ENCODE assay signal across 8 mouse cellular contexts in genomic region chr16:32246952-32247370, GRCm38 (mm10). TPM values are rescaled to one million over a fixed set of nuclear protein-coding genes. Genes with fewer than 3 reads are reported as not detected.
DNase-seq lines count a peak whose midpoint lies in the region; ATAC-seq and TF ChIP-seq lines count a peak whose summit lies in the region.

Gene Fbxo45, minus strand, starts transcription at chr16:32247158.
Gene Wdr53, plus strand, starts transcription at chr16:32247227.

- peak; percentile 80 for TF ChIP-seq EP300 in heart, adult 2 months (IDR thresholded peaks at IDR 0.05; ENCODE audit: insufficient read depth, low read depth, low read length)

- peak within 1 kb of the TSS; percentile 65 for H3K4me2 ChIP-seq in embryonic facial prominence, embryonic 14.5 days (ENCODE audit: low read depth, low read length)
- H3K4me2 ChIP-seq in limb, embryonic 13.5 days (replicated peaks), result peak within 1 kb of the TSS; percentile 74
- peak within 1 kb of the TSS; percentile 84 for H3K4me2 ChIP-seq in midbrain, embryonic 16.5 days (ENCODE audit: low read length)

- H3K9ac ChIP-seq in embryonic facial prominence, embryonic 14.5 days (ENCODE audit: low read depth, low read length), result peak within 1 kb of the TSS; percentile 88
- H3K9ac ChIP-seq in heart, adult 2 months (ENCODE audit: low read depth, low read length), result peak within 1 kb of the TSS; percentile 91
- H3K9ac ChIP-seq in limb, embryonic 13.5 days, result peak within 1 kb of the TSS; percentile 95
- H3K9ac ChIP-seq in midbrain, embryonic 16.5 days (ENCODE audit: low read depth, low read length), result peak within 1 kb of the TSS; percentile 96

- no peak for TF ChIP-seq CTCF in heart, adult 2 months (IDR thresholded peaks at IDR 0.05)

- no peaks in the 10 kb centered on the region for H3K9me3 ChIP-seq in embryonic facial prominence, embryonic 14.5 days (ENCODE audit: control insufficient read depth, low read length)
- no peaks in the 10 kb centered on the region for H3K9me3 ChIP-seq in limb, embryonic 13.5 days
- no peaks in the 10 kb centered on the region for H3K9me3 ChIP-seq in midbrain, embryonic 16.5 days (replicated peaks; ENCODE audit: control insufficient read depth, low read length, poor library complexity, severe bottlenecking)

- H3K36me3 ChIP-seq in embryonic facial prominence, embryonic 14.5 days (ENCODE audit: control insufficient read depth, insufficient read depth, low read length), result peaks cover 3% of the 10 kb centered on the region; the same call in 1 of the 2 replicates
- peaks cover 8% of the 10 kb centered on the region for H3K36me3 ChIP-seq in heart, adult 2 months (ENCODE audit: control insufficient read depth, insufficient read depth, low read length)
- H3K36me3 ChIP-seq in limb, embryonic 13.5 days, result peaks cover 7% of the 10 kb centered on the region; the same call in 1 of the 2 replicates
- H3K36me3 ChIP-seq in midbrain, embryonic 16.5 days (ENCODE audit: control insufficient read depth, insufficient read depth, low read length), result no peaks in the 10 kb centered on the region

- peaks cover 22% of the 10 kb centered on the region for H3K4me1 ChIP-seq in embryonic facial prominence, embryonic 14.5 days (ENCODE audit: control insufficient read depth, insufficient read depth, low read length)
- peaks cover 9% of the 10 kb centered on the region for H3K4me1 ChIP-seq in heart, adult 2 months (ENCODE audit: control insufficient read depth, insufficient read depth, low read length)
- H3K4me1 ChIP-seq in limb, embryonic 13.5 days, result peaks cover 28% of the 10 kb centered on the region
- peaks cover 25% of the 10 kb centered on the region for H3K4me1 ChIP-seq in midbrain, embryonic 16.5 days (ENCODE audit: control insufficient read depth, insufficient read depth, low read length)

- peak; percentile 97 for DNase-seq in 3T3-L1 (ENCODE audit: low read depth, low spot score)
- DNase-seq in adrenal gland, postnatal 4 days (ENCODE audit: low spot score in 2 of 2), result peak; percentile 89 to 96
- DNase-seq in embryonic facial prominence, embryonic 14.5 days (ENCODE audit: low spot score), result peak; percentile 98
- peak; percentile 97 to 99 for DNase-seq in heart, adult 2 months
- peak; percentile 97 to 98 for DNase-seq in kidney, adult 8-10 months
- DNase-seq in spleen, postnatal 10 days (ENCODE audit: low spot score in 2 of 2), result peak; percentile 91 to 98

- WGBS in embryonic facial prominence, embryonic 14.5 days, result 0% methylated on average over 15 of the region's 48 CpGs
- under 1% methylated on average over 48 of the region's 48 CpGs for WGBS in heart, adult 2 months
- 1% methylated on average over 48 of the region's 48 CpGs for WGBS in limb, embryonic 13.5 days
- WGBS in midbrain, embryonic 16.5 days, result 0% methylated on average over 35 of the region's 48 CpGs

- peak; percentile 99 for ATAC-seq in embryonic facial prominence, embryonic 14.5 days (ENCODE audit: low read depth)
- peak; percentile 98 for ATAC-seq in limb, embryonic 13.5 days (ENCODE audit: low FRiP score, low read depth)
- peak; percentile 99 for ATAC-seq in midbrain, embryonic 16.5 days

- TF ChIP-seq POLR2A in heart, adult 2 months (IDR thresholded peaks at IDR 0.05; ENCODE audit: insufficient read depth, low read depth, low read length), result peak; percentile 91

- H3K27me3 ChIP-seq in embryonic facial prominence, embryonic 14.5 days (replicated peaks; ENCODE audit: control insufficient read depth, insufficient read depth, low read length), result no peaks in the 10 kb centered on the region
- H3K27me3 ChIP-seq in heart, adult 2 months (ENCODE audit: control insufficient read depth, insufficient read depth, low read length), result no peaks in the 10 kb centered on the region
- H3K27me3 ChIP-seq in limb, embryonic 13.5 days, result no peaks in the 10 kb centered on the region
- H3K27me3 ChIP-seq in midbrain, embryonic 16.5 days (ENCODE audit: control insufficient read depth, insufficient read depth, low read depth, low read length), result no peaks in the 10 kb centered on the region

- peak within 1 kb of the TSS; percentile 94 for H3K27ac ChIP-seq in embryonic facial prominence, embryonic 14.5 days (replicated peaks; ENCODE audit: low read depth, low read length)
- peak within 1 kb of the TSS; percentile 91 for H3K27ac ChIP-seq in heart, adult 2 months
- peak within 1 kb of the TSS; percentile 94 for H3K27ac ChIP-seq in limb, embryonic 13.5 days
- H3K27ac ChIP-seq in midbrain, embryonic 16.5 days (ENCODE audit: low read length), result peak within 1 kb of the TSS; percentile 88

- peak within 1 kb of the TSS; percentile 80 for H3K4me3 ChIP-seq in embryonic facial prominence, embryonic 14.5 days (ENCODE audit: low read depth, low read length)
- H3K4me3 ChIP-seq in heart, adult 2 months, result peak within 1 kb of the TSS; percentile 78
- peak within 1 kb of the TSS; percentile 92 for H3K4me3 ChIP-seq in limb, embryonic 13.5 days
- H3K4me3 ChIP-seq in midbrain, embryonic 16.5 days (ENCODE audit: low read depth, low read length), result peak within 1 kb of the TSS; percentile 95

- peaks cover 6% of the 10 kb centered on the region; the same call in 1 of the 2 replicates for H3K79me2 ChIP-seq in heart, adult 2 months (replicated peaks; ENCODE audit: control insufficient read depth, insufficient read depth, low read length)

- intact Hi-C loops in heart, adult 2 months (cut with DNase I), result loop anchor here (1.0 to 5.0 kb wide), 4 partner anchors 30 to 303 kb away; partner anchors contain the start of genes Pcyt1a, Rnf168 and Senp5

RNA-seq across cellular contexts. Expression of gene Fbxo45, which starts in this region (rescaled TPM):
- 10 to 100 TPM; 26.9 to 27.3 TPM for total RNA-seq in adrenal gland, postnatal 4 days (2021)
- 13.4 and 14.0 TPM in 2 replicates for polyA plus RNA-seq in embryonic facial prominence, embryonic 14.5 days (2014; fragmentation: Nextera tagmentation; extraction: Ambion mirVana)
- total RNA-seq in heart, adult 2 months (2021), result 10 to 100 TPM; 10.8 to 13.5 TPM
- 3.3 and 6.2 TPM in 2 replicates for polyA plus RNA-seq in heart, adult 2 months (2012; rRNA removed)
- polyA plus RNA-seq in limb, embryonic 13.5 days (2015; fragmentation: Nextera tagmentation; extraction: Ambion mirVana), result 10.5 and 12.3 TPM in 2 replicates
- 5.9 and 8.2 TPM in 2 replicates for polyA plus RNA-seq in midbrain, embryonic 16.5 days (2015; fragmentation: Nextera tagmentation; extraction: Ambion mirVana)

RNA-seq across cellular contexts. Expression of gene Wdr53, which starts in this region (rescaled TPM):
- 10 to 100 TPM; 16.5 to 17.9 TPM for total RNA-seq in adrenal gland, postnatal 4 days (2021)
- 17.3 and 20.0 TPM in 2 replicates for polyA plus RNA-seq in embryonic facial prominence, embryonic 14.5 days (2014; fragmentation: Nextera tagmentation; extraction: Ambion mirVana)
- 1 to 10 TPM; 7.6 TPM for total RNA-seq in heart, adult 2 months (2021)
- 3.3 and 8.1 TPM in 2 replicates for polyA plus RNA-seq in heart, adult 2 months (2012; rRNA removed)
- 17.0 and 18.6 TPM in 2 replicates for polyA plus RNA-seq in limb, embryonic 13.5 days (2015; fragmentation: Nextera tagmentation; extraction: Ambion mirVana)
- polyA plus RNA-seq in midbrain, embryonic 16.5 days (2015; fragmentation: Nextera tagmentation; extraction: Ambion mirVana), result 13.8 and 16.0 TPM in 2 replicates

Comparison
In these comparisons a context has a peak if more than half of its experiments do, and no peak if none do; other contexts are left out.
1. Peak in every context shown above with its lines: DNase-seq, ATAC-seq, H3K4me3 ChIP-seq and H3K27ac ChIP-seq.